Mouse (Mus musculus) monocyte, adult 2 months (primary cell): ENCODE data around the gene Rab5b.
A peak's percentile ranks its signal among the peaks of the same experiment; 100 is the strongest.

ENCODE experiments used
- DNase-seq, 2 experiments: peaks; one replicate each; pipeline ENCODE4 v3.0.0; 2022; ENCODE audit warnings: low spot score in 2 of 2, low read depth in 1 of 2

Rab5b gene

GRCm38 (mm10) chr10:128699611-128700010, 3.5 kb upstream of the Rab5b start:
- DNase-seq: no peak

- DNase-seq: no peak
Observed at GRCm38 (mm10) chr10:128699006-128699405, 2.9 kb upstream of the Rab5b start.

- DNase-seq: no peak
Observed at GRCm38 (mm10) chr10:128697072-128697725, 1.1 kb upstream of the Rab5b start.

- DNase-seq: peak in 1 of 2 experiments; percentile 28
Observed at GRCm38 (mm10) chr10:128695411-128695991, 563 bp downstream of the Rab5b start.

- no peak for DNase-seq
Observed at GRCm38 (mm10) chr10:128674469-128675008, 21.5 kb downstream of the Rab5b start.

GRCm38 (mm10) chr10:128673763-128674468, 22.1 kb downstream of the Rab5b start, which contains the start of gene Suox:
Suox (minus strand) TSS chr10:128674073.
- peak; percentile 20 to 50 for DNase-seq

GRCm38 (mm10) chr10:128671148-128671547, 24.9 kb downstream of the Rab5b start:
- DNase-seq: no peak

- no peak for DNase-seq
Observed at GRCm38 (mm10) chr10:128668790-128669672, 27.0 kb downstream of the Rab5b start.

GRCm38 (mm10) chr10:128665806-128666205, 30.3 kb downstream of the Rab5b start:
- DNase-seq: no peak

GRCm38 (mm10) chr10:128665307-128665706, 30.8 kb downstream of the Rab5b start:
- DNase-seq: no peak

GRCm38 (mm10) chr10:128664808-128665207, 31.3 kb downstream of the Rab5b start:
- no peak for DNase-seq

- DNase-seq: no peak
Observed at GRCm38 (mm10) chr10:128663441-128664220, 32.4 kb downstream of the Rab5b start.

GRCm38 (mm10) chr10:128662465-128662864, 33.6 kb downstream of the Rab5b start:
- DNase-seq: no peak

- no peak for DNase-seq
Observed at GRCm38 (mm10) chr10:128659490-128659889, 36.6 kb downstream of the Rab5b start.

- DNase-seq: no peak
Observed at GRCm38 (mm10) chr10:128657844-128658243, 38.2 kb downstream of the Rab5b start.

GRCm38 (mm10) chr10:128656731-128657130, 39.3 kb downstream of the Rab5b start:
- DNase-seq: no peak

GRCm38 (mm10) chr10:128655254-128655653, 40.8 kb downstream of the Rab5b start:
- DNase-seq: no peak

GRCm38 (mm10) chr10:128653866-128654265, 42.2 kb downstream of the Rab5b start:
- DNase-seq: no peak

GRCm38 (mm10) chr10:128646139-128647089, 49.6 kb downstream of the Rab5b start:
- no peak for DNase-seq
